Mouse (Mus musculus) small intestine, adult 2 months (tissue): ENCODE data around the gene Sirt6. TPM values are rescaled to one million over a fixed set of nuclear protein-coding genes. Genes with fewer than 3 reads are reported as not detected.
"Not testable (repeated sequence)": the region's sequence is repeated elsewhere in the genome, so short reads cannot be mapped to it uniquely, and the experiment has no call there.

Experiments used
- H3K27ac ChIP-seq: fragments of 200-500 bp; 2 replicates; pipeline ENCODE4 v1.5.1; 2012; ENCODE audit warnings: low read depth, low read length, control low read depth, inconsistent platforms; ENCODE audit not compliant: insufficient read depth
- H3K27me3 ChIP-seq: fragments of 200-500 bp; 2 replicates; pipeline ENCODE4 v1.6.1; 2012; ENCODE audit warnings: mild to moderate bottlenecking, moderate library complexity, low read length, inconsistent platforms; ENCODE audit not compliant: control insufficient read depth, insufficient read depth
- H3K36me3 ChIP-seq: fragments of 200-500 bp; 2 replicates; pipeline ENCODE4 v1.6.1; 2012; ENCODE audit warnings: mild to moderate bottlenecking, low read length, control low read depth, inconsistent platforms; ENCODE audit not compliant: control insufficient read depth, insufficient read depth
- H3K4me1 ChIP-seq: fragments of 200-500 bp; 2 replicates; pipeline ENCODE4 v1.6.1; 2012; ENCODE audit warnings: low read length, inconsistent platforms, mixed read lengths; ENCODE audit not compliant: control insufficient read depth, insufficient read depth, insufficient read length
- H3K4me3 ChIP-seq: fragments of 200-500 bp; 2 replicates; pipeline ENCODE4 v1.5.1; 2012; ENCODE audit warnings: low read depth, mild to moderate bottlenecking, control low read depth, inconsistent platforms, low read length, moderate library complexity
- CTCF ChIP-seq: fragments of 200-500 bp; IDR thresholded peaks from 2 replicates; pipeline ENCODE4 v1.5.1; 2012; ENCODE audit warnings: low read depth, mild to moderate bottlenecking, control low read depth, inconsistent platforms, low read length, moderate library complexity, mixed read lengths; ENCODE audit not compliant: insufficient replicate concordance, insufficient read length; ENCODE audit errors: extremely low read depth
- POLR2A ChIP-seq: fragments of 200-500 bp; IDR thresholded peaks from 2 replicates; pipeline ENCODE4 v1.6.1; 2012; ENCODE audit warnings: low read depth, mild to moderate bottlenecking, control low read depth, inconsistent platforms, low read length, moderate library complexity
- WGBS: fragments of 180-500 bp; shearing (Covaris S2); methylation state at CpG from one replicate; pipeline ENCODE4 v1.1.7; 2018; 5-methylcytosine and 5-hydroxymethylcytosine counted together
- polyA plus RNA-seq: library from polyadenylated mRNA; depleted of rRNA; stranded (reverse); fragments of >200 nt; gene quantifications from 2 replicates; pipeline ENCODE4 v1.2.3, GENCODE M21; 2012; rRNA removed

The Sirt6 gene
- polyA plus RNA-seq: 16.4 and 34.7 TPM in 2 replicates

- Histone ChIP-seq H3K4me3 (peak within 1 kb of the TSS; percentile 85), H3K27ac (peak within 1 kb of the TSS; percentile 88), H3K4me1 (peaks cover 15% of the 10 kb centered on the region), H3K36me3 (peaks cover 5% of the 10 kb centered on the region; the same call in 1 of the 2 replicates), H3K27me3 (no peaks in the 10 kb centered on the region)
- TF ChIP-seq POLR2A (peak; percentile 60; the same call in 1 of the 2 replicates), CTCF (0 out of 2 replicates have a peak, but pooled peaks have one; percentile 7)
- WGBS: 3% methylated on average over 40 of the region's 40 CpGs
Measured at GRCm38 (mm10) chr10:81626994-81627835, at the start of gene Sirt6. TSS of gene Sirt6 (minus strand) at chr10:81627797.

GRCm38 (mm10) chr10:81656174-81656573 is 28.6 kb upstream of the Sirt6 start:
- WGBS: 98% methylated on average over 2 of the region's 2 CpGs
- Histone ChIP-seq H3K27me3 (no peaks in the 10 kb centered on the region), H3K4me3 (no peak overlapping the region), H3K27ac (no peak overlapping the region), H3K4me1 (no peaks in the 10 kb centered on the region), H3K36me3 (peaks cover 9% of the 10 kb centered on the region; the same call in 1 of the 2 replicates)
- TF ChIP-seq POLR2A (no peak), CTCF (no peak)

DNA sequence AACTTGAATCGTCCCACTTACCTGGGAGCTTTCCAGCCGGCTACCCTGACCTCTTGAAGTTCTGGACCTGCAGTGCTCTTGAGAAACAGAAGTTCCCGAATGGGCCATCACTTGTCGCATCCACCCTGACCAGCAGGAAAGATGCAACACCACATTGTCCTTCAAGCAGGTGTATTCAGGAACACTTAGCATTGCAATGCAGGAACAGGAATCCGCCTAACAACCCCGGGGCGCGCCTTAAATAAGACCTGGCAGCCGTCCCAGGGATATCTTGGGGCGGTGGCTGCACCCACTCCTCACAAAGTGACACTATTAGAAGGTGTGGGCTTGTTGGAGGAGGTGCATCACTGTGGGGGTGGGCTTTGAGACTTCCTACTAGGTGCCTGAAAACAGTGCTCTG is 27.6 kb upstream of the Sirt6 start:
- 96% methylated on average over 10 of the region's 10 CpGs for WGBS
- TF ChIP-seq CTCF: no peak
- TF ChIP-seq POLR2A: no peak
- no peak overlapping the region for H3K27ac ChIP-seq

GRCm38 (mm10) chr10:81648803-81649775 is 21.5 kb upstream of the Sirt6 start, which contains the start of gene Gm10778:
TSS of gene Gm10778 (plus strand) at chr10:81649059.
- WGBS: under 1% methylated on average over 34 of the region's 52 CpGs
- H3K4me3 ChIP-seq: peak within 1 kb of the TSS; percentile 69
- not testable (repeated sequence) for H3K4me1 ChIP-seq, H3K27me3 ChIP-seq, H3K27ac ChIP-seq, H3K36me3 ChIP-seq

More for the DNA sequence above, 27.6 kb upstream of the Sirt6 start:
- Histone ChIP-seq H3K36me3 (peaks cover 9% of the 10 kb centered on the region; the same call in 1 of the 2 replicates), H3K4me3 (no peak overlapping the region), H3K4me1 (no peaks in the 10 kb centered on the region), H3K27me3 (no peaks in the 10 kb centered on the region)

- 82% methylated on average over 7 of the region's 7 CpGs for WGBS
- Histone ChIP-seq H3K27ac (no peak overlapping the region), H3K27me3 (no peaks in the 10 kb centered on the region), H3K4me1 (peaks cover 9% of the 10 kb centered on the region; the same call in 1 of the 2 replicates), H3K36me3 (no peaks in the 10 kb centered on the region), H3K4me3 (no peak overlapping the region)
- TF ChIP-seq POLR2A (no peak), CTCF (no peak)
Measured at GRCm38 (mm10) chr10:81646015-81646555, 18.5 kb upstream of the Sirt6 start.

- TF ChIP-seq POLR2A: no peak
- TF ChIP-seq CTCF: no peak
- WGBS: 92% methylated on average over 4 of the region's 4 CpGs
Measured at GRCm38 (mm10) chr10:81645391-81645790, 17.8 kb upstream of the Sirt6 start.

GRCm38 (mm10) chr10:81644716-81645115 is 17.1 kb upstream of the Sirt6 start:
- TF ChIP-seq CTCF (no peak), POLR2A (no peak)
- no peak overlapping the region for H3K4me3 ChIP-seq
- 95% methylated on average over 18 of the region's 18 CpGs for WGBS
- peaks cover 9% of the 10 kb centered on the region; the same call in 1 of the 2 replicates for H3K4me1 ChIP-seq
- H3K27me3 ChIP-seq: no peaks in the 10 kb centered on the region
- no peaks in the 10 kb centered on the region for H3K36me3 ChIP-seq
- H3K27ac ChIP-seq: no peak overlapping the region

More at GRCm38 (mm10) chr10:81645391-81645790, 17.8 kb upstream of the Sirt6 start:
- Histone ChIP-seq H3K27ac (no peak overlapping the region), H3K27me3 (no peaks in the 10 kb centered on the region), H3K4me1 (peaks cover 9% of the 10 kb centered on the region; the same call in 1 of the 2 replicates), H3K36me3 (no peaks in the 10 kb centered on the region), H3K4me3 (no peak overlapping the region)
